Mouse (Mus musculus): ENCODE data around the gene Tmem165.

Tmem165 gene

DNA sequence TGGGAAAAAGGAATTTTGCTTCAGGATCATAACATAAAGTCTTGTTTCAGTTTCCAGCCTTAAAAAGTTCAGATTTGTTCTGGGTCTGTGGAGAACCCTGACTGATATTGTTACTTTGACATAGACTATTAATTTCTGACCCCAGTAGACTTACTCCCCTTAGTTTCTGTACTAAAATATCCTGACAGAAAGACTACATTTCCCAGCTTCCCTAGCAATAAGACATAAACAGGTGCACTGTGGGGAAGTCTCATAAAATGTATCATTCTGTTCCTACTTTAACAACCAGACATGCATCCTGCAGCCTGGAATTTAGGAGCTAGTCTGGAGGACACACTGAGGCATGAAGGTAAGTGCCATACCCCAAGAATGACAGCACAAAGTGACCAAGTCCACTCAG, 12.6 kb upstream of the Tmem165 start:
- DNase-seq (ENCODE audit: low spot score in 2 of 2), result no peak

DNA sequence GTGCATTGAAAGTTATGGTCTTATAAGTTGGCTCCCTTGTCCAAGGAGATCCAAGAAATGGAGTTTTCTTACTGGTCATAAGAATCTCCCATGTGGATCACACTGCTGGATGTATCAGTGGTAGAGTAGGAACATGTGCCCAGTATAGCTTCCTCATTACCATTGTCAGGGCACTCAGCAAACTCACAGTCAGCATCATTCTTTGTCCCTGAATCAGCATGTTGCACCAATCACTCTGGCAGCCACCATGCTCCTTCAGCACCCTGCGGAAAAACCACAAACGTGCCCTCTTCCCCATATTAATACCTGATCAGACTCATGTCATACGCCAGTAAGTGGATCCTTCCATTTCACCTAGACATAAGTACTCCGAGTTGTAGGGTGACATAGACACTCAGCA, 8.6 kb upstream of the Tmem165 start:
- no peak for DNase-seq (ENCODE audit: low spot score in 2 of 2)

DNA sequence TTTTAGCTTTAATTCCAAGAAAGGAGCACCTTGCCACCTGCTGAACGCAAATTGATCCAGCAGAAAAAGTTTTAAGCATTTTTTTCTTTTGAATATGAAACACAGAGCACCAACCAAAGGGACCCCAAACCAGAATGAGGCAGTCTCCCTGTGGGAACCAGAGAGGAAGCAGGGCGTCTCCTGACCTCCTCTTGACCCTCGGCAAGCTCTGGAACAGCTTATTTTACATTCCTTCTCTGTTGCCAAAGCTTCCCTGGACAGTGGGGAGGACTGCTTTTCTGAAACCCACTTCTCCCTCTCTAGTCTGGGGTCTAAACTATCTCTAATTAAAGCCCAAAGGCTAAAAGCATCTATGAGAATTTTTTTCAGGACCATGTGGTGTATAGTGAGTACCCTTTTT, 7.3 kb upstream of the Tmem165 start:
- DNase-seq (ENCODE audit: low spot score in 2 of 2), result no peak

DNA sequence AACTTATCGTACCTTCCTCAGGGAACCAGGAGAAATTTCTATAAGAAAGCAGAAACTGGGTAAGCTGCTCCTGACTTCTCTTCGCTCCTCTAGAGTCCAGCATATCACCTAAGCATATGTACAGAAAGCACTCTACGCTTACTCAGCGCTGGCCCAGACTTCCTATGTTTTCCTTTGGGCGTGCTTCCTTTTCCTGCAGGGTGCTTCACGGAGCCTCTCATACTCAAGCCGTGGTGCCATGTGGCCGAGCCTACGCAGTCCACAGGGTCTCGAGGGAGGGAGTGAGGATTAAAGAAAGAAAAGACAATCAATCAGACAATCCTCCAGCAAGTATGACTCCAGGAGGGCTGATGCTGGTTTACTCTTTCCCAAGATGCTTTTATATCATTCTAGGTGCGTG, 6.8 kb upstream of the Tmem165 start:
- no peak for DNase-seq (ENCODE audit: low spot score in 2 of 2)

DNA sequence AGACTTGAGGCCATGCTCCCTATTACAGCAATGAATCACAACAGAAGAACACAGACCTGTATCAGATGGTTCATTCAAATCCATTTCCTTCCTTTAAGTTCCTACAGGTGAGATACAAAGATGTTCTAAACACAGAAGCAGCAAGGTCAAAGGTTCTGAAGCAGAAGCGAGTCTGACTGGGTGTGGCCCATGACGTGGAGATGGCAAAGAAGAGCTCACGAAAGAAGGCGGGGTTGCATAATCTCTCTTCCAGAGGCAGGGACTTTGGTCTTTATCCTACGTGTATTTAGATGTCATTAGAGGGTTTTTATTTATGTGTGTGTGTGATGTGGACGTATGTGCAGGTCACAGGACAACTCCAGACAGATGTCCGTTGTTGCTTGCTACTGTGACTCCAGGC, 6.0 kb upstream of the Tmem165 start:
- DNase-seq (ENCODE audit: low spot score in 2 of 2), result no peak

DNA sequence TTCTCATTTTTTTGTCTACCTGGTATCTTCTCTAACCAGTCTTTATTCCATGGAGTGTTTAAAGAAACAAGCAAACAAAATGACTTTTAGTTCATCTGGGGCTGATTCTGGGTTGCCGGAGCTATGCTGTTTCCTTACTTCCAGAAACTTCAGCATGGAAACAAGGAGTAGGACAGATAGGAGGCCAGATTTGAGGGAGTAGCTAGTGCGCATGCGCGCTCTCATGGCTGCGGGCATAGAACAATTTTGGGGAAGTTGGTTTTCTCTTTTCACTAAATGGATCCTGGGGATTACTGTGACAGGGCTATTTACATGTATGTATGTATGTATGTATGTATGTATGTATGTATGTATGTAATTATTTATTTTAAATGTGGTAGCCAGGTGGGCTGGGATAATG, 4.5 kb upstream of the Tmem165 start:
- DNase-seq (ENCODE audit: low spot score in 2 of 2), result no peak

DNA sequence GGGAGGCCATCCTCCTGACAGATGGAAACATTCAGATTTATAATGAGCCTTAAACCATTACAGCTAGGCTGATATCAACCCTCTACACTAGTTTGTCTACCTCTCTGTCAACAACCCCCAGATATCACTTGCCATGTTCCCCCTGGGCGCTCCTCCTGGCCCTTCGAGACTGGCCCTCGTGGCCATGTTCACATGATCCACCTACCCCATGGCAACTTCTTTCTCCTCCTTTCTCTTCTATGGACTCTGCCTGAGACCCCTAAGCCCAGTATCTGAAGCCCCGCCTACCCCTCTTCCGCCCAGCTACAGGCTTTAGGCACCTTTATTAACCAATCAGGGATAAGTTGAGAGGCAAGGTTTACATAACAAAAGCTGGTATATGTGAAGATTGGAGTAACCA, 3.9 kb upstream of the Tmem165 start:
- no peak for DNase-seq (ENCODE audit: low spot score in 2 of 2)

DNA sequence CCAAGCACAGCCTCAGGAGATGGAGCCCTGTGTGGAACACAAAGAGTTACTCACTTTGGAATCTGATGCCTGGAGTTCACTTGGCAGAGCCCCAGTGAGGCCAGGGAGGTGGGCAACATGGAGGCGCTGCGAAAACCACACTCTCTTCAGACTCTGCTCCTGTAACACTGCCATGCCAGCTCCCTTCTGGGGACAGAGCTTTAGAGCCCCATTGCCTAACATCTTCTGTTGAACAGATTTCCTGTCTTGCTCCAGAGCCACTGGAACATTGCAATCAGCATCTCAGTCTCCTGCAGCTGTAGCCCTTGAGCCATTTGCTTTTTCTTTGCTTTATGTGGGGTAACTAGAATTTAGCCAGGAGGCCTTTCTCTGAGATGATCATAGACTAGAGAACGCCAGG, 1.4 kb upstream of the Tmem165 start:
- no peak for DNase-seq (ENCODE audit: low spot score in 2 of 2)

DNA sequence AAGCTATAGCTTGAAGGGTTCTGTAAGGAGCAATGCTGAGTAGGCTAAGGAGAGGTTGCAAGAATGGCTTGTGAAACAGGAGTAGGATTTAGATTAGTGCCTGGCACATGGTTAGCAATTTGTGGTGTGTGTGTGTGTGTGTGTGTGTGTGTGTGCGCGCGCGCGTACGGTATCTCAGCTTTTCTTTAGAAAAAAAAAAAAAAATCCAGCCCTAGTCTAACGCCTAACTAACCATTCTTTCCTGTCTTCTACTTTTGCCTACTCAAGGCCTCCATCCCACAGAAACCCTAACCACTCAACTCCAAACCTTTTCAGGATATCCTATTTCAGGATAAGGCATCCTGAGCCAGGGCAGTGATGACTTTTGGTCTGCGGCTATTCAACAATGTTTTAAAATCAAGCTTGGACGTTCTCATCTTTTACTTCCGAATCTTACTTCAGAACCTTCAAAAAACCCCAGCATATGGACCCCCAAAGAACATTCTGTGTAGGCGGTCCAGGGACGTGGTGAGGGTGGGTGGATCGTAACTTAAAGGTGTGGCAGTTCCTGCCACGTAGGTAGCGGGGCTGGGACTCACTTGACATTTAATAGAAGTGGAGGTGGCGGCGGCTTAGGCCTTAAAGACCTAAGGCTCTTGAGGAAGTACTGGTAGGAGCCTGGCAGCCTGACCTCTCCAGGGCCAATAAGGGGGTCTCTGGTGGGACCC, 484 bp upstream of the Tmem165 start:
- no peak for DNase-seq (ENCODE audit: low spot score in 2 of 2)

DNA sequence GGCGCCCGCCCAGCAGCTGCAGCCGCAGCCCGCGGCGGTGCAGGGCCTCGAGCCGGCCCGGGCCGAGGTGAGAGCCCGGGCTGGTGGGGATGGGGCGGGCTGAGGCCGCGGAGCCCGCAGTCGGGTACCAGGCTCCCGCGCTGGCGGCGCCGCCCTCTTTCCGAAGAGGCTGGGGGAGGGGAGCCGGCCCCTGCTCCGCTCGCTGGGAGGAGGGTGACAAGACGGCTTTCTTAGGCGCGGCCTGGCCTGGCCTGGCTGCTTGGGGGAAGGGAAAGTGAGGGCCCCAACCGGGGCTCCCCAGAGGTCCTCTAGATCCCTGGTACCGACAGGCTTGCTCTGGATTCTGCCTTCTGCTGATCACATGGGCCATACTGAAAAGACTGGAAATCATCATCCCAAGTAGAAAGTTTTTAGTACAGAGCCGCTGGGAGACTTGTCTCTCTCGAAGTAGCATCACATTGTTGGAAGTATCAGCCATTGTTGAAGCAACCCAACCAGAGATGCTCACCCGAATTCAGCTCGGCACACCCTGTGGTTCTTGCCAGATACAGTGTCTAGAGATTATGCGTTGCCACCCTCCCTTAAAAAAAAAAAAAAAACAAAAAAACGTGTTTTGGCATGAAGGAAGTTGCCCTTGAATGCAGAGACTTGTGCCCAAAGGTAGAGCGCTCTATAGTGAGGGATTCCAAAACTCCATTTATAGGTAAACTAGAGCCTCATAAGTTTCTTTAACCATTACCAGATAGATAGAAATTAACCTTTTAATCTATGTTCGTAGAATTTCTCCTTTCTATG, 803 bp downstream of the Tmem165 start:
- peak in 1 of 2 experiments; percentile 28 for DNase-seq (ENCODE audit: low spot score in 2 of 2)

DNA sequence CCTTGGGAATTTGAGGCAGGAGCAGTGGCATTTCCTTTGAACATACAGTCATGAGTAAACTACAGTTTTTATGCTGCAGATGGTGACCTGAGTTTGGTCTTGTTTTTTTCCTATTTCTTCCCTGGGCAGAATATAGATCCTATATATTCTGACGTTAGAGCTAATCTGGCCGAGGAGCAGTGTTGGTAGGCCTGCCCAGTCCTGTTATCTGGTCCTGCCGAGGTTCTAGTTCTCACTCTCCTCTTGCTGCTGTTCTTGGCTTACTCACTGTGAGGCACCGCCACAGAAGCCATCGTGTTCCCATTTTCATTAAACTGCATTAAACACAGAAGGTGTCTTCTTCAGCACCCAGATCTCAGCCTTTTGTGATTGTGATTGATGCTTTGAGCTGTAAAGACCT, 4.2 kb downstream of the Tmem165 start:
- no peak for DNase-seq (ENCODE audit: low spot score in 2 of 2)

DNA sequence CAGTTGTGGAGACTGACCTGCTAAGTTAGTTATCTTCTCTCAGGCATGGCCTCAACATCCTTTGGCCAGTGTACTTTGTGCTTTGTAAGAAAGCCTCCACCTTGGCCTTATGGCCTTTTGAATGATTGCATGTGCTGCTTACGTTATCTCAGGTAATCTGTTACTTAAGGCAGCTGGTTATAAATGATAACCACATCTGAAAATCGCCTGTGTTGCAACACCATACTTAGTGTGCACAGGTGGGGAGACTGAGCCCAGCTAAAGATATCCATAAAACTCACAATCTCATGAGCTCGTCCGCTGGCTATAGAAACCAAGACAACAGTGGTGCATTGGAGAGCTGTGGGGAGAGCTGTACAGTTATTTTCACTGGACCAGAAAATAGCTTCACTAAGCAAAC, 6.9 kb downstream of the Tmem165 start:
- DNase-seq (ENCODE audit: low spot score in 2 of 2), result no peak

DNA sequence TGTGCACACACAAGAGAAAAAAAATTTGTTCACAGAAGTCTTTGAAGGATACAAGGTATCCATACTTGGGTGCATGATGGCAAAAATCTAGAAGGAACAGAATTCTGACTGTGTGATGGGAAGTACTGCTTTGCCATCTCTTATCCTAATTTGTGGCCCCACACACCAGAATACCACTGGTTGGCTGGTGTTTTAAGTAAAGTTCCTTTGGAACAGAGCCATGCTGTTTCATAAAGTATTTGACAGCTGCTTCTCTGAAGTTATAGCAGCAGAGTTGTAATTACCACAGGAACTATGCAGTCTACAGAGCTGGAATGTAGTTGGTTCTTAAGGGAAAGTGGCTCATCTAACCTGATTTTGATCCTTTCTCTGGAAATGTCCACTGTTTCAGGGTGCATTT, 9.4 kb downstream of the Tmem165 start:
- DNase-seq (ENCODE audit: low spot score in 2 of 2), result no peak

DNA sequence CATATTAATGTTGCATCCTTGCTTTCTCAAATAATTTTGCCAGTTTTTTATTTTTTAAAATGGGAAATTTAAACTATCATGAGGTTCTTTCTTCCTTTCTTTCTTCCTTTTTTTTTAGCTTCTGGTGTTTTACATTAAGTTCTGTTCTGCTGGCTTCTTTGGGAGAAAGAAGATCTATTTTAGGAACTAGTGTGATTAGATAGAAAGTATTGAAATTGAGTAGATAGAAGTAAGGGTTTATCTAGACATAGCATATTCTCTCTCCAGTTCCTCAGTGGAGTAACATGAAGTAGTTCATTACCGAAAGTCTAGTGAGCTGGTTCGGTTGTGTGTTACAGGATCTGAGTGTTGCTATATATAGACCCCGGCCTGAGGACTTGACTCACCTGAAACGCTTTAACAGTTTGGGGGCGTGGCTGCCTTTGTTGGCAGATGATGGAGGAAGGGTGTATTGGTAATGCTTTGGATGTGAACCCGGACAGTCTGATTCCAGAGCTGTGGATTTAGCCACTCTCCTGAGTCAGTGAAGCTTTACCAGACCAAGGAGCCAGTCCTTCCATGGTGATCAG, 10.8 kb downstream of the Tmem165 start:
- no peak for DNase-seq (ENCODE audit: low spot score in 2 of 2)

DNA sequence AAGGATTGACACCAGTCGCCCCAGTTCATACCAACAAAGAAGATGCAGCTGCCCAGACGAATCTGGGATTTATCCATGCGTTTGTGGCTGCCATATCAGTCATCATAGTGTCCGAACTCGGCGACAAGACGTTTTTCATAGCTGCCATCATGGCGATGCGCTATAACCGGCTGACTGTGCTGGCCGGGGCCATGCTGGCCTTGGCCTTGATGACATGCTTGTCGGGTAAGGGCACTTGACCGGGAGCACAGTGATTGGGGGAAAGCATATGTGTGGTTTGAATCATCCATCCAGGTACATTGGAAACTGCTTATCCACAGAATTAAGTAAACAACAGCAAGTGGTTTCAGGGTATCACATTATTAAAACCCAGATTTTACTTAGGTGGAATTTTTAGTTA, 15.7 kb downstream of the Tmem165 start:
- no peak for DNase-seq (ENCODE audit: low spot score in 2 of 2)

DNA sequence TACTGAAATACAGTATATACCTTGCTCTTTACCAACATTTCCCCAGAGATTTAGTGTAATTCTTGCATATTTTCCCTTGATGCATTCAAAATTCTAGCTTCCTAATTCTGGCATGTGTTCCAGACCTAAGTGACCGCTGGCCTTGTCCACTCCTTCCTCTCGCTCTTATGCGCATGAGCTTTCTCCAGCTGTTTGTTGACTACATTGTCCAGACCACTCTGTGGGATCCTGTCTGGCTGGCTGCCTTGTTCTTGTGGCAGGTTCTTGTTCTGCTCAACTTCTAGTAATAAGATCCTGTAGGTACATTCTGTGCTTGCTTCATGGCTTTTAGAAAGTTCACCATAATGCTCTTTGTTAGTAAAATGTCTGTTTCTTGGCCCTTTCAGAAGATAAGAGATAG, 19.5 kb downstream of the Tmem165 start:
- no peak for DNase-seq (ENCODE audit: low spot score in 2 of 2)

DNA sequence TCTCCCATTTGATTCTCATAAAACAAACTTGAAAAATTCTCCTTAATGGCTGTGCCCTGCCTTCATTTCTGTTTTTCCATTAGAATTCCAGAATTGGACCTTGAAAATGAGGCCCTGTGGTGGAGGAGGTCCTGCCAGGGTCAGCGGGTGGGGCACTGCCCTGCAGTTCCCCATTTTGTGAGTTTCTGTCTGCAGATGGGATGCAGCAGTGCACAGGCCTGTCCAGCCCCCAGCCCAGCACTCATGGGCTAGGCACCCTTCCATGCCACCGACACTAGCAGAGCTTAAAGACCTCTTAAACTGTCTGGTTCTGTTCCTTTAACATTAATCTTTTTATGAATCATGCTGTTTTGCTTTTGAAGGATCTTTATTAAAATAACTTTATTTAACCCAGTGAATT, 22.2 kb downstream of the Tmem165 start:
- no peak for DNase-seq (ENCODE audit: low spot score in 2 of 2)

DNA sequence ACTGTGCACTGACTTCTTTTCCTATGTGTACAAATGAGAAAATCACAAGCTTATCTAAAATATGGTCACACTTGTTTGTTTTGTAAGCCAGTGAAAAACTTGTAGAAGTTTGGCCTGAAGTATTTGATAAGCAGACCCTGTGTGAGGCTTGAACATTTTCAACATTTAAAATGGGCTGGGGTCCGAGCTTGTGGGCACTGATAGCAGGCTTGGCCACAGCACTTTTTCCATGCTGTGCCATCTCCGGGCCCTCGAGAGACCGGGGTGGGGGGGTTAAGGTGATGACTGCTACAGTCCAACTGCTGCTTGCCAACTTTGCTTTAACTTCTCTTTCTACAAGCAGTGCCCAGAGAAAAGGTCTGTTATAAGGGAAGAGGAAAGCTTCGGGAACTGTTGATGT, 24.4 kb downstream of the Tmem165 start:
- DNase-seq (ENCODE audit: low spot score in 2 of 2), result no peak

DNA sequence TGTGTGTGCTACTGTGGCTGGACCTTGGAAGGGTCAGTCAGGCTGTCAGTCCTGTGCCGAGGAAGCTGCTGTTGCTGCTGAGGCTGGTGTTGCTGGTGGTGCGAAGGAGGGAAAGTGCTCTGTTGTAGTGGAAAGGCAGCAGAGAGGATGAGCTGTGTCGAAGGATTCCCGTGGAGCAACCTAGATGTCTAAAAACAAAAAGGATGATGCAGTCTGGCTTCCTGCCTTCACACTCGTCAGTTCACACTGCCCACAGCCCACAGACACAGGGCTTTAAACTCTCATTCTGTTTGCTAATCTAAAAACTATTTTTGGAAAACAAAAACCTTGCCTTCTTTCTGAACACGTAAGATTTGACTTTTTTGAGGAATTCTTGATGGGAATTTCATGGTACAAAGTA, 33.0 kb downstream of the Tmem165 start:
- DNase-seq (ENCODE audit: low spot score in 2 of 2), result peak in 1 of 2 experiments; percentile 55

DNA sequence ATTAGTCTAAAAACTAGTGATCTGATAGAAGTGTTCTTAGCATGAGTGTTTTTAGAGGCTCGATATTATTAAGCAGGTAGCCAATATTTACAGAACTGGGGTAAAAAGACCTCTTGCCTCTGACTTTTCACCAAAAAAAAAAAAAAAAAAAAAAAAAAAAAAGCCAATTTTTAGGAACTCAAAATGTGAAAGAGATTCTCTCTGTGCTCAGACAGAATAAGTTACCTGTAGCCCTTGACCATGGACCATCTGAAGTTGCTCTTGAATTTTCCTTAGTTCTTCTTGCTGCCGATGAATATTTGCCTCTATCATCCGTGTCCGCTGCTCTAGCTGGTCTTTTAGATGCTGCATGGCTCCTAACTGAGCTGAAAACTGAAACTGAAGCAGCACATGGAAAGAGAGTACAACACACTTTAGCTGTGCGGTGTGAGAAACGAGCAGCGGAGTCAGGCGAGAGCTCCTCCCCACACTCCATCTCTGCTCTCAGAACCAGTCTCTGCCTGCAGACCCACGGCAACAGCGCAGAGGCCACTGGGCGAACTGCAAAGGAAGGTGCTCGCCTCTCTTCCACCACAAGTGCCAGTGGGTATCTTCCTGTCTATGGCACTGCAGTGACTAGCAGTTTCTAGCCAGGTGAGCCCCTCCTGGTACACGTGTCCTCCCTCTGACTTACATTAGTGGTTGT, 47.6 kb downstream of the Tmem165 start:
- no peak for DNase-seq (ENCODE audit: low spot score in 2 of 2)

DNA sequence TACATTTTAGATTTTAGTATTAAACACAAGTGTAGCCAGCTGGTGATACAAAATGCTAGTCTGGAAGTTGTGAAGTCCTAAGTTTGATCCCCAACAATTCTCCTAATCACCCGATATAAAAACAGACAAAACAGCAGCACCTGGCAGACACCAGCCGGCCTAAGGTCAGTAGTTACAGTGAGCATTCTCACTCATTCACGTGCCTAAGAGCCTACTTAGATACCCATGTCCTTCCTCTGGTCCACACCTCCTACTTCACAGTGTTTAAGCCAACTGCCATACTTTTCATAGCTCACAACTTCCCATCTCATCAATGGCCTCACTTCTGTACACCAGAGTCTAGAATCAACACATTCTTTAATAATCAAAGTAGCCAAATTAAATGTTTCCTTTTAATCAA, 59.6 kb downstream of the Tmem165 start:
- no peak for DNase-seq (ENCODE audit: low spot score in 2 of 2)

DNA sequence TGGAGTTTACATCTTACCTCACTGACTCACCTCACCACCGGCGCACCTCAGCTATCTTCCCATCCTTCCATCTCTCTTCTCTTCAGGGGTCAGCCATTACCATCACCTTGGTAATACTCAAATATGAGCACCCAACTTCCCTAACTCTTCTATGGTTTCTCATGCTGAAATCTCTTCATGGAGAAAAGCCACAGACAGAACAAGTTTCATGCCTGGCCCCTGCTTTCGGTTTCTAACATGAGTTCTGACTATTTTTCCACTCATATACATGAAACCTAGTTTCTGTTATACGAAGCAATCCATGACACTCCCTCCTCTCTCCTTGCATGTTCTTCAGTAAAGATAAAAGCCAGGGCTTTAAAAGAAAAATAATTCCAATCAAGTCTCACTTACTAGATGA, 60.2 kb downstream of the Tmem165 start:
- no peak for DNase-seq (ENCODE audit: low spot score in 2 of 2)

DNA sequence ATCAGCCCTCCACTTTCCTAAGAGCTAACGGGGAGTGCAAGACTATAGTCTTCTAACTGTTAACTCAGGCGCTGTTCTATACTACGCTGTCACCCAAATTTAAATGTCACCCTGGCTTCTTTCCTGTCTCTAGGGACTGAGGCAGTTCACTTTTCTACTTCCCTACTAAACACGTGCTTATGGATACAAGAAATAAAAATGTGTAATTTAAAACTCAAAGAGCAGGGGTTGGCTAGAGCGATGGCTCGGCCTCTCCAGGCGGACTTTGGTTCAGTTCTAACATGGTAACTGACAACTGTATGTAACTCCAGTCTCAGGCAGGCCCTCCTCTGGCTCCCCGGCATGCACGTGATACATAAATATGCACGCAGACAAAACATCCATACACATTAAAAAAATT, 60.8 kb downstream of the Tmem165 start:
- no peak for DNase-seq (ENCODE audit: low spot score in 2 of 2)

Data from left cerebral cortex, adult 9 months (tissue).